Mouse (Mus musculus) bone marrow macrophage, adult 2 months (primary cell): ENCODE results near the gene Rhbdd3. TPM values are rescaled to one million over a fixed set of nuclear protein-coding genes. Genes with fewer than 3 reads are reported as not detected.

Source experiments
- H3K27ac ChIP-seq: 2 replicates; pipeline ENCODE4 v1.5.1; 2012; ENCODE audit warnings: low read depth, low read length; ENCODE audit not compliant: insufficient read depth
- H3K4me1 ChIP-seq: 2 replicates; pipeline ENCODE4 v1.6.1; 2012; ENCODE audit warnings: low read length; ENCODE audit not compliant: control insufficient read depth, insufficient read depth
- H3K4me3 ChIP-seq: 2 replicates; pipeline ENCODE4 v1.5.1; 2012; ENCODE audit warnings: mild to moderate bottlenecking, low read length, moderate library complexity; ENCODE audit not compliant: insufficient read depth
- CTCF ChIP-seq: IDR thresholded peaks from 2 replicates; pipeline ENCODE4 v1.5.1; 2012; ENCODE audit warnings: low read depth, mild to moderate bottlenecking, low read length, moderate library complexity
- POLR2A ChIP-seq: IDR thresholded peaks from 2 replicates; pipeline ENCODE4 v1.6.1; 2012; ENCODE audit warnings: mild to moderate bottlenecking, low read depth, low read length, borderline replicate concordance
- polyA plus RNA-seq: library from polyadenylated mRNA; stranded (reverse); fragments of >200 nt; gene quantifications from 2 replicates; pipeline ENCODE4 v1.2.4, GENCODE M21; 2012; ENCODE audit not compliant: missing spikeins, insufficient read depth, insufficient read length

The Rhbdd3 gene
- polyA plus RNA-seq, 1 experiment = 15.0 TPM

DNA sequence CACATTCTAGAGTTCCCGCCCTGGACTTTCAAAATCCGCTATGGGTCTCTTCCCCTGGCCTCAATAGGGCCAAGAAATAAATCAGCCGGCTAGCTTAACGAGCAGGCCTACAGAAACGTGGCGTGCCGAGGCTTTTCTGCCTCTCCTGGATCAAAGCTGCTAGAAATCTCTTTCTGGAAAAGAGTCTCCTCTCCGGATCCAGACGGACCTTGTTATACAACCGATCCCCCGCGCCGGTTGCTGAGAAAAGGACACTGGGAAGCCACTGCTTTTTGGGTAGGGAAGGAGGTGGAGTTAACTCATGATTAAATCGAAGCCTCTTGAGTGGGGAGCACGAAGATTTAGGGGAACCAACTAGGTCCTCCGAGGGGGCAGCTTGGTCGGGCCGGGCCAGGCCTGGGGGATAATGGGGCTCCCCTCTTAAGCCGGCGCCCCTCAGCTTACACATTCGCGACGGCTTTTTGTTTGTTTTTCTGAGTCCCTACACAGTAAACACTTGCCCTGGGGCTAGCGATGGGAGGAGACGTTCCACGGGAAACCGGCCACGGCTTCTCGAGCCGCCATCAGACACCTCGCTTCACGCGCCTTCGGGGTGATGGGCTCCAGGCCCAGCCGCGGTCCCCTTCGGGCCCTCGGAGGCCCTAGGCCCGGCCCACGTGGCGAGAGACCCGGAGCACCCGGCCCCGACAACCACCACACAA, 541 bp upstream of the Rhbdd3 start:
- TF ChIP-seq CTCF (no peak), POLR2A (no peak)

DNA sequence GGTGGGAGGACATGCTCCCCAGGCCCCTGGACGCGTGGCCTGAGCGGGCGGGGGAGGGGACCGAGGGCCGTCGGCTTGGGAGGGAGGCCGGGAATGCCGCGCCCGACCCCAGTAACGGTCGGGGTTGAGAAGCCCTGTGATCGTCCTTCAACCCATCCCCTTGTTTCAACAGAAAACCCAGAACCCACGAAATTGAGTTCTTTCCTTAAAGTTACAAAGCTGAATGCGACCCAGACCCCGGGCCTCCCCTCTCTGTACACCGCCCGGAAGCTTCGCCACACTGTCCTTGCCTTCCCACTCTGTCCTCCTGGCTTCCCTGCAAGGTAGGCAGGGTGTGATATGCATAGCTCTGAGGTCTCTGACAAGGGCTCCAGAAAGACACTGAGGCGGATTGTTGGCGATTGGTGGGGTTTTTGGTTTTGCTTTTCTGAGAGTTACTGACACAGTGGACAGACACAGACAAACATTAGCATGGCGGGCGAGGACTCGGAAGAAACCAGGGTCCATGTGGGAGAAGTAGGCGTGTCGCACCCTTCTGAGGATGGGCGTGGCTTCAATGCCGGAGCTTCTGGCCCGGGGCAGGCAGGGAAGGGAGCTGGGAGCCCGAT, 954 bp downstream of the Rhbdd3 start:
- no peak for TF ChIP-seq POLR2A
- Histone ChIP-seq H3K27ac (peak overlapping the region; percentile 91), H3K4me3 (peak overlapping the region; percentile 78), H3K4me1 (peaks cover 23% of the 10 kb centered on the region)

More for the DNA sequence above, 541 bp upstream of the Rhbdd3 start:
- Histone ChIP-seq H3K27ac (peak overlapping the region; percentile 91), H3K4me1 (peaks cover 23% of the 10 kb centered on the region), H3K4me3 (peak overlapping the region; percentile 78)

DNA sequence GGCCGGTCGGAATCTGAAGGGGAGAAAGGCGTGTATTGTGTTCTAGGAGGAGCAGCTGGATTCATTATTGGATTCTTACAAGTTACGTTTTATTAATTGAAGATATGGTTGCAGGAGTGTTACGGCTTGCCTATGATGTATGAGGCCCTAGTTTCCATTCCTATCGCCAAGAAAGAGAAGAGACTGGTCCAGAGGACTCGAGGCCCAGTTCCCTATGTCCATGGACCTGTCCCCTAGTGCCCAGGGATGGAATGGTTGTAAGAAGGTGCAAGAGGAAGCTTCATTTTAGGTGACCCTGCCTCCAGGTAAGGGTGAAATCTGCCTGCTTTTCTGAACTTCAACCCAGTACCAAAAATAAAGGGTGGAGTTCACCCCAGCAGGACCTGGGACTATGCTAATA, 1.6 kb downstream of the Rhbdd3 start:
- H3K4me1 ChIP-seq = peaks cover 21% of the 10 kb centered on the region
- peak overlapping the region; percentile 78 for H3K4me3 ChIP-seq
- H3K27ac ChIP-seq = peak overlapping the region; percentile 43
- no peak for TF ChIP-seq POLR2A
- no peak for TF ChIP-seq CTCF

DNA sequence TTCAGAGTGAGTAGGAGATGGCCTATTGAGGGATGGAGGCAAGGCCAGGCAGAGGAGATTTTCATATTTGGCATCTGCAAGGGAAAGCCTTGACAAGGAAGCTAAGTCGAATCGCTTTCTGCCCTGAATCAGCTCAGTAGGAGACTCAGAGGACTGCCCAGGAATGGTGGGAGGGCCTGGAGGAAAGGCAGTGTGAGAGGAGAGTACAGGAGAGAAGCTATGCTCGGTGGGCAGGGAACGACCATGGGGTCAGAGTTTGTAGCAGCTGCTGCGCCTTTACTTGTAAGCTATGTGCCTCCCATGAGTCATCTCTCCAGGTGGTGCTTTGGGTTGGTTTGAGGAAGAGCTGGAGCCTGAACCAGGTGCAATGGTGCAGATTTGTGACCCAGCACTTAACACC, 2.1 kb downstream of the Rhbdd3 start:
- no peak overlapping the region; the same call in 1 of the 2 replicates for H3K4me3 ChIP-seq

GRCm38 (mm10) chr11:5101641-5102040, 2.9 kb downstream of the Rhbdd3 start:
- TF ChIP-seq POLR2A = no peak
- no peak for TF ChIP-seq CTCF
- Histone ChIP-seq H3K27ac (no peak overlapping the region), H3K4me1 (peaks cover 17% of the 10 kb centered on the region), H3K4me3 (no peak overlapping the region)

More for the DNA sequence above, 2.1 kb downstream of the Rhbdd3 start:
- Histone ChIP-seq H3K27ac (no peak overlapping the region), H3K4me1 (peaks cover 19% of the 10 kb centered on the region)
- TF ChIP-seq POLR2A = no peak
- TF ChIP-seq CTCF = no peak

- Histone ChIP-seq H3K4me1 (peaks cover 17% of the 10 kb centered on the region), H3K4me3 (no peak overlapping the region), H3K27ac (no peak overlapping the region)
- TF ChIP-seq CTCF = no peak
- no peak for TF ChIP-seq POLR2A
Observed at GRCm38 (mm10) chr11:5102384-5102783, 3.7 kb downstream of the Rhbdd3 start.

DNA sequence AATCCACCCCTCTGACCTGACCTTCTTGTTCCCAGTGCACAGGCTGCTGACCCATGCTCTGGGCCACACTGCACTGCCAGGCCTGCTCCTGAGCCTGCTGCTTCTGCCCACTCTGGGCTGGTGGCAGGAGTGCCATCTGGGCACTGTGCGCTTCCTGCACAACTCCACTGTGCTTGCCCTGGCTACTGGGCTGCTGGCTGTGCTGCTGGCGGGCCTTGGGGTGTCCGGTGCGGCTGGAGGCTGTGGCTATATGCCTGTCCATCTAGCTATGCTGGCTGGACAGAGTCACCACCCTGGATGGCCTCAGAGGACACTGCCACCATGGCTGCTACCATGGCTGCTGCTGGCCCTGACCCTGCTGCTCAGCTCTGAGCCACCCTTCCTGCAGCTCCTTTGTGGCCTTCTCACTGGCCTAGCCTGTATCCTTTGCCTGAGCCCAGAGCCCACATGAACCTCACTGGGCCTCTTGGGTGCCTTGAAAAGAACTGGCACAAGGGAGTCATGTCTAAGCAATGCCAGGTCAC, 5.3 kb downstream of the Rhbdd3 start:
- no peak for TF ChIP-seq POLR2A
- TF ChIP-seq CTCF = no peak
- Histone ChIP-seq H3K27ac (no peak overlapping the region), H3K4me1 (peaks cover 17% of the 10 kb centered on the region), H3K4me3 (no peak overlapping the region)

DNA sequence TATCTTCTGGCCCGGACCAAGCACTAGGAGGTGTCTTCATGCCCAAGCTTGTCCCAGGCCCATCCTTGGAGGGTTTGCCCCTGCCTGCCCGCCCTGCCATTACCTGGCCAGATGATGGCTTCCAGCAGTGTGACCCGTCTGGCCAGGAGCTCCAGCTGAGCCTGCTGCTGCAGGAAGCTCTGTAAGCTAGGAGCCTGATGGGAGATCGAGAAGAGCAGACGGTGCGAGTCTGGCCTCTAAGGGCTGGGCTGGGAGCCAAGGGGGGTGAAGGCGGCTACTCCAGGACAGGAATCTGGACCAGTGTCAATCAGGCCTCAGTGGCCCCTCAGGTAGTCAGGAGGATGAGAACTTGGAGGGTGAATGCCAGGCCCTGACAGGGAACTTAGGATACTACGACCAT, 10.7 kb downstream of the Rhbdd3 start:
- Histone ChIP-seq H3K4me3 (no peak overlapping the region), H3K27ac (no peak overlapping the region), H3K4me1 (no peaks in the 10 kb centered on the region)
- TF ChIP-seq CTCF = no peak
- no peak for TF ChIP-seq POLR2A

DNA sequence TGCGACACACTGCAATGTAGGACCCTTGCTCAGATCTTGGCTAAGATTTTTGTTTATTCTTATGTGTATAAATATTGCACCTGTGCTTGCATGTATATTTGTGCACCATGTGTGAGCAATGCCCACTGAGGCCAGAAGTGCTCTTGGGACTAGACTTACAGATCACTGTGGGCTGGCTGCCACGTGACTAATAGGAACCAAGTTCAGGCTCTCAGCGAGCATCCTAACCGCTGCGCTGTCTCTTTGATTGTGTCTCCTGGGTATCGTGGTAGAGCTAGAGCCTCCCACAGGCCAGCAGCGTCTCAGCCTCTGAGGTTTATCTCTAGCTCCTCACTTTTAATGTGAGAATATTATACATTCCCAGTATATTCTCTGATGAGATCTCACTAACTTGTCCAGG, 14.9 kb downstream of the Rhbdd3 start:
- no peak overlapping the region for H3K4me3 ChIP-seq
- no peak overlapping the region for H3K27ac ChIP-seq
- no peaks in the 10 kb centered on the region for H3K4me1 ChIP-seq
- TF ChIP-seq POLR2A (no peak), CTCF (no peak)

DNA sequence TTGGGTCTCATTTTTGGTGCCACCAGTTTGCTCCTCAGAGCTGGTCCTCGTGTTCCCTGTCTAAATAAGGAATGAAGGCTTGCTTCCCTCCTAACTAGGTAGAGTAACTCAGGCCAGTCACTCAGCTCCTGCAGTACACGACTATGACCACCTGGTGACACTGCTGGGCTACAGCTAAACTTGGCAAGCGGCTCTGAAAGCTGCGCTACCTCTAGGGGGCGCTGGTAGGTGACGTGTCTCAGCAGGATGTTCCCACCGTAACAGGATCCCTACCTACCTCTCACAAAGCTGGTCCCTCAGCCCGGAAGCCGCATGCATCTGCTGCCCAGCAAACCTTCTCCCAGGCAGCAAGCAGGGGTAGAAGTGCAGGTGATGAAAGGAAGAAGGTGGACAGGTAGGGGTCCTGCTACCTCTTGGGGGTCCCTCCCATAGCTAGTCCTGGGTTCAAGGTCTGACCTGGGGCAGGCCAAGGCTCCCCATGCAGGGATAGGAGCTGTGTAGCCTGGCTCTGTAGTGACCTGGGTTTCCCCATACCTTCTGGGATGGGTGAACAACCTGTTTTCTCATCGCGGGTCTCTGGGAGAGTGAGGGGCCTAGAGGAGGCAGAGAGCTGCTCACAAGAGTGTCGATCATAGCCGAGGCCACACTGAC, 16.3 kb downstream of the Rhbdd3 start:
- H3K4me1 ChIP-seq = no peaks in the 10 kb centered on the region
- no peak overlapping the region for H3K27ac ChIP-seq
- TF ChIP-seq POLR2A = no peak
- peak; percentile 100 for TF ChIP-seq CTCF
- no peak overlapping the region for H3K4me3 ChIP-seq
